Mouse (Mus musculus) hindbrain, postnatal 0 days (tissue): Measurements from ENCODE around the gene Hapln2. TPM values are rescaled to one million over a fixed set of nuclear protein-coding genes. Genes with fewer than 3 reads are reported as not detected.

Experiments used
- ATAC-seq: fragments of 200-750 bp; cut with Nextera tagmentation; 2 replicates; pipeline ENCODE4 v1.8.0; 2017; ENCODE audit warnings: mild to moderate bottlenecking, moderate TSS enrichment, moderate library complexity
- DNase-seq: peaks from one replicate; pipeline ENCODE4 v3.0.0-alpha.2; 2015; ENCODE audit warnings: low spot score
- H3K27ac ChIP-seq: fragments of 300-500 bp; sonication (generic); 2 replicates; pipeline ENCODE4 v1.5.1; 2014; ENCODE audit warnings: mild to moderate bottlenecking
- H3K27me3 ChIP-seq: fragments of 300-500 bp; sonication (generic); 2 replicates; pipeline ENCODE4 v1.6.1; 2014; ENCODE audit warnings: low read length, mixed read lengths; ENCODE audit not compliant: insufficient read depth
- H3K36me3 ChIP-seq: fragments of 300-500 bp; sonication (generic); 2 replicates; pipeline ENCODE4 v1.6.1; 2014; ENCODE audit warnings: low read length, mixed read lengths; ENCODE audit not compliant: insufficient read depth
- H3K4me1 ChIP-seq: fragments of 300-500 bp; sonication (generic); 2 replicates; pipeline ENCODE4 v1.6.1; 2014; ENCODE audit warnings: antibody characterized with exemption, low read length, mixed read lengths; ENCODE audit not compliant: insufficient read depth
- H3K4me2 ChIP-seq: fragments of 300-500 bp; sonication (generic); 2 replicates; pipeline ENCODE4 v1.6.1; 2014; ENCODE audit warnings: low read depth, mild to moderate bottlenecking, low read length, moderate library complexity, mixed read lengths
- H3K4me3 ChIP-seq: fragments of 300-500 bp; sonication (generic); 2 replicates; pipeline ENCODE4 v1.5.1; 2014; ENCODE audit warnings: low read length
- H3K9ac ChIP-seq: fragments of 300-500 bp; sonication (generic); replicated peaks from 2 replicates; pipeline ENCODE4 v1.6.1; 2014; ENCODE audit warnings: mild to moderate bottlenecking, low read length, moderate library complexity, mixed read lengths
- H3K9me3 ChIP-seq: fragments of 300-500 bp; sonication (generic); 2 replicates; pipeline ENCODE4 v1.6.1; 2016; ENCODE audit warnings: low read length, mixed read lengths
- CTCF ChIP-seq: IDR thresholded peaks from 2 replicates; pipeline ENCODE4 v1.5.1; 2016; ENCODE audit warnings: antibody characterized with exemption, control low read depth, low read depth
- WGBS: fragments of 180-500 bp; shearing (Covaris S2); extraction: QIAGEN DNeasy Blood & Tissue Kit; methylation state at CpG from one replicate; pipeline ENCODE4 v1.1.7; 2014; 5-methylcytosine and 5-hydroxymethylcytosine counted together
- polyA plus RNA-seq: library from polyadenylated mRNA; unstranded; fragments of >200 nt; fragmentation: Nextera tagmentation; extraction: Ambion mirVana; gene quantifications from 2 replicates; pipeline ENCODE4 v1.2.1, GENCODE M21; 2015
- total RNA-seq: library from RNA; depleted of rRNA; stranded (reverse); fragments of >200 nt; gene quantifications from 2 replicates; pipeline ENCODE4 v1.2.3, GENCODE M21; 2014

The Hapln2 gene
- total and polyA plus RNA-seq, 2 experiments from 2014 or later = 0.47 to 1.5 TPM

- H3K27me3 ChIP-seq = no peaks in the 10 kb centered on the region; the same call in 1 of the 2 replicates
- no peak overlapping the region for H3K4me3 ChIP-seq
- TF ChIP-seq CTCF = peak; percentile 60
- no peaks in the 10 kb centered on the region for H3K36me3 ChIP-seq
- H3K4me2 ChIP-seq = no peak overlapping the region
- H3K9me3 ChIP-seq = no peaks in the 10 kb centered on the region
- peaks cover 15% of the 10 kb centered on the region for H3K4me1 ChIP-seq
- H3K27ac ChIP-seq = no peak overlapping the region
- ATAC-seq = no peak
- no peak overlapping the region for H3K9ac ChIP-seq
- 82% methylated on average over 18 of the region's 18 CpGs for WGBS
- no peak for DNase-seq
Observed at GRCm38 (mm10) chr3:88005822-88006786, 21.3 kb downstream of the Hapln2 start.

DNA sequence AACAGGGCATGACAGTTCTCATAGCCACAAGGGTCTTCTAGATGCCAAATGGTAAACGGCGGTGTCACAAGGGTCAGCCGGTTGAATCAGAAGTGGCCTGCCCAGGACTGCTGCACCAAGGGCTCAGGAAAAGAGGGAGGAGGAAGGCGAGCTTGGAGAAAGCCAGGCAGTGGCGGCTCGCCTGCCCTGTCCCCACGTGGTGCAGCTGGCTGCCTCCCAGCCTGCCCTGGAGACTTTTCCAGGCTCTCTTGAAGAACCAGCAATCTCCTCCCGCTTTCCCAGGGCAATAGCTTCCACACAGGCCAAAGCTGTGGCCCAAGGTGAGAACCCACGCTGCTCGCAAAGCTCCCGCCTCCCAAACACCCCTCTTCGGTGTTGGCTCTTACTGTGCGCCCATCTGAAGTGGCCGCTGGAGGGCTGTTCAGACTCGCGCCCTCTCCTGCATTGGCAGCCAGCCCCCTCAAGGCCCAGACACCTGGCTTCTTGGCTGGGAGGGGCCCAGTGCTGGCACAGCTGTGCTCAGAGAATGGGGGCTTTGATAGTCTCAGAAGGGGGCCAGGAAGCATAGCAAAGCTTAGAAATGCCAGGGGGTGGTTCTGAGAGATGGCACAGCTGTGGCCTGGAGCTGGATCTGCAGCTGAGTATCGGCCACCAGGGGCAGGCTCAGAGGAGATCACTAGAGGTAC is 24.9 kb downstream of the Hapln2 start:
- peak; percentile 72 for DNase-seq
- H3K27me3 ChIP-seq = peaks cover 20% of the 10 kb centered on the region

DNA sequence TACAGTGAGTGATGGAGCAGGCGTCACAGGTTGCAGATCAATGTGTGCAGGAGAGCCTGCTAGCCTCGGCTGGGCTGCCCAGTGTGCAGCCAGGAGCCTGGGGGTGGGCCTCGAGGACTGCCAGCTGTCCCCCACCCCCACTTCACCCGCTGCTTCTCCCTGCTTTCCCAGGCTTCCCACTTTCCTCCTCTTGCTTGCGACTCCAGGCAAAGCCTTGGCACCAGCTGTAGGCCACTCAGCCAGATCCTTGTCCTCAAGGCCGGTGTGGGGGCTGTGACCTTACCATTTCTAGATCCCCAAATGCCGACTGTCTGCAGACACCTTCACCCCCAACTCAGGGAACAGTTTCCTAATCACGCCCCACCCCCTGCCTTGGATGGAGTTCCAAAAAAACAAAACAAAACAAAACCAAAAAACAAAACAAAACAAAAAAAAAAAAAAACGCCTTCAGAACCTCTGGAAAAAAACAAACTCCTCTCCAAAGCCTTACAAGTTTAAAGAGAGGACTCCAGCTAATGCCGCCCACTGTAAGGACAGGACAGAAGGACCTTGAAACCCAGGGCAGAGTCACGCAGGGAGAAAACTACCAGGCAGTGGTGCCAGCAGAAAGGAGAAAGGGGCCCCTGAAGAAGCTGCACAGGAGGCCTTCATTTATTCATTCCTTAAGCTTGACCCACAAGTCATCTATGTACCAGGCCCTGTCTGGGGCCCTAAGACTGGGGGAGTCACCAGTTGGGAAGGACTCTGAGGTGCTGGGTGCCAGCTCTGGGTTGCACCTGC is 26.4 kb downstream of the Hapln2 start:
- no peak for TF ChIP-seq CTCF
- Histone ChIP-seq H3K9me3 (no peaks in the 10 kb centered on the region), H3K27ac (peak overlapping the region; percentile 76), H3K9ac (peak overlapping the region; percentile 28; the same call in 1 of the 2 replicates), H3K27me3 (peaks cover 26% of the 10 kb centered on the region), H3K36me3 (no peaks in the 10 kb centered on the region), H3K4me1 (peaks cover 27% of the 10 kb centered on the region), H3K4me3 (peak overlapping the region; percentile 48), H3K4me2 (peak overlapping the region; percentile 71)
- 16% methylated on average over 11 of the region's 11 CpGs for WGBS
- DNase-seq (no peak), ATAC-seq (no peak)

More for the DNA sequence above, 24.9 kb downstream of the Hapln2 start:
- Histone ChIP-seq H3K27ac (peak overlapping the region; percentile 76), H3K9ac (no peak overlapping the region), H3K36me3 (no peaks in the 10 kb centered on the region), H3K9me3 (no peaks in the 10 kb centered on the region), H3K4me3 (no peak overlapping the region), H3K4me2 (peak overlapping the region; percentile 37), H3K4me1 (peaks cover 18% of the 10 kb centered on the region)
- TF ChIP-seq CTCF = peak; percentile 64
- 9% methylated on average over 17 of the region's 17 CpGs for WGBS
- ATAC-seq = peak; percentile 36

DNA sequence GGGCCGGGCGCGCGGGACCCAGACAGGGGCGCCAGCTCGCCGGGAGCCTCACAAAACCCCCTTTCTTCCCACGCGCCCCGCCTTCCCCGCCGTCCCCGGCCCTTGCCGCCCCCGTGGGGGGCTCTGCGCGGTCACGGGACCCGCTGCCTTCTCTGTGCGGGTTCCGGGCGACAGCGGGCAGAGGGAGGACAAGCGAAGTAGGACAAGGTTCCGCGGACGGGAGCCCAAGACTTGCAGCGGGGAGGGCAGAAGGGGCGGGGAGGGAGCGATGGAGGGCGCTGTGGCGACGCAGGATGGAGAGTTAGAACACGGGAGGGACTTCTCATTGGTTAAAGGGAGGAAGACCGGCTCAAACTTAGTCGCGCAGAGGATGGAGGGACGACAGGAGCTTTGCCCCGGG is 27.2 kb downstream of the Hapln2 start, which contains the start of gene Bcan:
Bcan (minus strand) TSS at position 50 of the 400 bp plus-strand sequence.
- WGBS = 0% methylated on average over 36 of the region's 39 CpGs
- H3K9me3 ChIP-seq = no peaks in the 10 kb centered on the region
- peaks cover 27% of the 10 kb centered on the region for H3K4me1 ChIP-seq
- H3K9ac ChIP-seq = peak within 1 kb of the TSS; percentile 56
- peak; percentile 73 for DNase-seq
- peak; percentile 60 for ATAC-seq
- peak; percentile 38; the same call in 1 of the 2 replicates for TF ChIP-seq CTCF
- no peaks in the 10 kb centered on the region; the same call in 1 of the 2 replicates for H3K36me3 ChIP-seq
- H3K4me2 ChIP-seq = peak within 1 kb of the TSS; percentile 71
- peak within 1 kb of the TSS; percentile 76 for H3K27ac ChIP-seq
- peak within 1 kb of the TSS; percentile 48 for H3K4me3 ChIP-seq
- peaks cover 29% of the 10 kb centered on the region for H3K27me3 ChIP-seq

- DNase-seq (no peak), ATAC-seq (no peak)
- H3K36me3 ChIP-seq = no peaks in the 10 kb centered on the region; the same call in 1 of the 2 replicates
- H3K9me3 ChIP-seq = no peaks in the 10 kb centered on the region
- H3K4me1 ChIP-seq = peaks cover 27% of the 10 kb centered on the region
- no peak for TF ChIP-seq CTCF
- H3K4me2 ChIP-seq = peak overlapping the region; percentile 71
- H3K4me3 ChIP-seq = peak overlapping the region; percentile 48
- peak overlapping the region; percentile 76 for H3K27ac ChIP-seq
- H3K9ac ChIP-seq = peak overlapping the region; percentile 56
- peaks cover 38% of the 10 kb centered on the region for H3K27me3 ChIP-seq
- whole genome bisulfite sequencing = 1% methylated on average over 37 of the region's 38 CpGs
Observed at GRCm38 (mm10) chr3:87999243-87999895, 28.0 kb downstream of the Hapln2 start.
